Mouse (Mus musculus) mature B cell (primary cell): ENCODE data around the gene 9330182L06Rik.

ENCODE experiments used
- in situ Hi-C: fragments of 300-500 bp; cut with MboI; formaldehyde crosslinking; loops from 2 replicates; pipeline ENCODE4 v1.14.3; 2019

9330182L06Rik gene

DNA sequence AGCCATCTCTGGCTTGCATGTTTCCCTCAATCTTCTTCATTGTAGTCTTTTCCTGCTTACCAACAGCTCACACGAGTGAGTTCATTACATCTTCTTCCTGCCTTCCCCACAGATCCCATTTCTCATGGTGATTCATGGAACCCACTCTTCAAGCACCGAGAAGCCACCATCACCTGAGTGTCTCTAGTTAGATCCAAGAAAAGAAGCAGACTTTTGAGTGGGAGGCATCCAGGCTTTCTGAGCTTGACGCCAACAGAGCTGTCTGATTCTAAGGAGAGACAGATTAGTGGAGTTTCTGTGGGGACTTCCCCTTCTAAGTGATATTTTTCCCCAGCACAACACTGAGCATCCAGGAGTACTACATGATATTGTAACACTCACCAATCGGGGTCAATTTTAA, 259.6 kb downstream of the 9330182L06Rik start:
- in situ Hi-C loops: no loop called here
